Mouse (Mus musculus) heart, embryonic 15.5 days (tissue): ENCODE data around the gene Prr7. TPM values are rescaled to one million over a fixed set of nuclear protein-coding genes. Genes with fewer than 3 reads are reported as not detected.
"Not testable (repeated sequence)": the region's sequence is repeated elsewhere in the genome, so short reads cannot be mapped to it uniquely, and the experiment has no call there.

Experiments
- ATAC-seq: fragments of 200-750 bp; cut with Nextera tagmentation; replicated peaks from 2 replicates; pipeline ENCODE4 v1.8.0; 2017; ENCODE audit warnings: low read depth, moderate TSS enrichment; ENCODE audit not compliant: insufficient number of reproducible peaks, insufficient read depth, low FRiP score
- H3K27ac ChIP-seq: fragments of 300-500 bp; sonication (generic); 2 replicates; pipeline ENCODE4 v1.5.1; 2015; ENCODE audit warnings: mild to moderate bottlenecking, inconsistent platforms
- H3K27me3 ChIP-seq: fragments of 300-500 bp; sonication (generic); 2 replicates; pipeline ENCODE4 v1.6.1; 2015; ENCODE audit warnings: inconsistent platforms
- H3K36me3 ChIP-seq: fragments of 300-500 bp; sonication (generic); 2 replicates; pipeline ENCODE4 v1.6.1; 2015; ENCODE audit warnings: mild to moderate bottlenecking, inconsistent platforms
- H3K4me1 ChIP-seq: fragments of 300-500 bp; sonication (generic); replicated peaks from 2 replicates; pipeline ENCODE4 v1.6.1; 2015; ENCODE audit warnings: inconsistent platforms
- H3K4me2 ChIP-seq: fragments of 300-500 bp; sonication (generic); 2 replicates; pipeline ENCODE4 v1.6.1; 2015; ENCODE audit warnings: inconsistent platforms, mild to moderate bottlenecking, moderate library complexity
- H3K4me3 ChIP-seq: fragments of 300-500 bp; sonication (generic); 2 replicates; pipeline ENCODE4 v1.5.1; 2015; ENCODE audit warnings: mild to moderate bottlenecking, inconsistent platforms
- H3K9ac ChIP-seq: fragments of 300-500 bp; sonication (generic); 2 replicates; pipeline ENCODE4 v1.6.1; 2015; ENCODE audit warnings: mild to moderate bottlenecking, inconsistent platforms
- H3K9me3 ChIP-seq: fragments of 300-500 bp; sonication (generic); replicated peaks from 2 replicates; pipeline ENCODE4 v1.6.1; 2016; ENCODE audit warnings: inconsistent platforms
- WGBS: fragments of 180-500 bp; shearing (Covaris S2); methylation state at CpG from one replicate; pipeline ENCODE4 v1.1.7; 2015; ENCODE audit warnings: mixed read lengths; 5-methylcytosine and 5-hydroxymethylcytosine counted together
- polyA plus RNA-seq: library from polyadenylated mRNA; unstranded; fragments of >200 nt; fragmentation: Nextera tagmentation; extraction: Ambion mirVana; gene quantifications from 2 replicates; pipeline ENCODE4 v1.2.1, GENCODE M21; 2015

The Prr7 gene
- polyA plus RNA-seq, 1 experiment from 2014 or later = 0.18 TPM

GRCm38 (mm10) chr13:55431889-55432685 is 32.0 kb upstream of the Prr7 start:
- Histone ChIP-seq H3K4me3 (no peak overlapping the region), H3K4me1 (no peaks in the 10 kb centered on the region), H3K9me3 (no peaks in the 10 kb centered on the region), H3K27me3 (no peaks in the 10 kb centered on the region; the same call in 1 of the 2 replicates), H3K4me2 (no peak overlapping the region), H3K36me3 (no peaks in the 10 kb centered on the region), H3K27ac (no peak overlapping the region), H3K9ac (no peak overlapping the region)
- 58% methylated on average over 10 of the region's 10 CpGs for WGBS
- ATAC-seq = no peak

- WGBS = 81% methylated on average over 15 of the region's 15 CpGs
- H3K27me3 ChIP-seq, H3K4me1 ChIP-seq, H3K27ac ChIP-seq, H3K4me3 ChIP-seq, H3K9ac ChIP-seq, H3K36me3 ChIP-seq, ATAC-seq, H3K4me2 ChIP-seq, H3K9me3 ChIP-seq: not testable (repeated sequence)
These were observed 26.9 kb upstream of the Prr7 start for GRCm38 (mm10) chr13:55437111-55437629.

- no peak for ATAC-seq
- 36% methylated on average over 9 of the region's 9 CpGs for WGBS
- Histone ChIP-seq H3K4me2 (peak overlapping the region; percentile 86), H3K4me3 (peak overlapping the region; percentile 80), H3K27ac (peak overlapping the region; percentile 97), H3K9me3 (no peaks in the 10 kb centered on the region), H3K27me3 (no peaks in the 10 kb centered on the region), H3K4me1 (peaks cover 31% of the 10 kb centered on the region), H3K9ac (peak overlapping the region; percentile 52), H3K36me3 (no peaks in the 10 kb centered on the region)
These were observed 20.2 kb upstream of the Prr7 start for GRCm38 (mm10) chr13:55443799-55444285.

- H3K4me1 ChIP-seq = peaks cover 36% of the 10 kb centered on the region
- peak overlapping the region; percentile 52 for H3K9ac ChIP-seq
- no peaks in the 10 kb centered on the region for H3K9me3 ChIP-seq
- no peaks in the 10 kb centered on the region for H3K27me3 ChIP-seq
- under 1% methylated on average over 33 of the region's 33 CpGs for WGBS
- H3K27ac ChIP-seq = peak overlapping the region; percentile 97
- peak; percentile 62 for ATAC-seq
- H3K4me3 ChIP-seq = peak overlapping the region; percentile 80
- H3K4me2 ChIP-seq = peak overlapping the region; percentile 86
- no peaks in the 10 kb centered on the region for H3K36me3 ChIP-seq
These were observed 19.7 kb upstream of the Prr7 start for GRCm38 (mm10) chr13:55444286-55444936.

- Histone ChIP-seq H3K36me3 (no peaks in the 10 kb centered on the region), H3K9ac (peak within 1 kb of the TSS; percentile 96), H3K4me3 (peak within 1 kb of the TSS; percentile 80), H3K9me3 (no peaks in the 10 kb centered on the region), H3K4me2 (peak within 1 kb of the TSS; percentile 86), H3K27ac (peak within 1 kb of the TSS; percentile 97), H3K27me3 (no peaks in the 10 kb centered on the region), H3K4me1 (peaks cover 42% of the 10 kb centered on the region)
- under 1% methylated on average over 35 of the region's 35 CpGs for WGBS
- peak; percentile 97 for ATAC-seq
These were observed 19.1 kb upstream of the Prr7 start, which contains the start of gene Grk6 for GRCm38 (mm10) chr13:55444937-55445315. Gene Grk6 (plus strand): TSS chr13:55445072.

- H3K27me3 ChIP-seq = no peaks in the 10 kb centered on the region
- peak overlapping the region; percentile 96 for H3K9ac ChIP-seq
- no peaks in the 10 kb centered on the region for H3K9me3 ChIP-seq
- ATAC-seq = no peak
- peaks cover 48% of the 10 kb centered on the region for H3K4me1 ChIP-seq
- H3K27ac ChIP-seq = peak overlapping the region; percentile 97
- H3K36me3 ChIP-seq = peaks cover under 1% of the 10 kb centered on the region; the same call in 1 of the 2 replicates
- H3K4me3 ChIP-seq = peak overlapping the region; percentile 80
- H3K4me2 ChIP-seq = peak overlapping the region; percentile 86
- WGBS = under 1% methylated on average over 51 of the region's 66 CpGs
These were observed 18.5 kb upstream of the Prr7 start for GRCm38 (mm10) chr13:55445361-55446091.

GRCm38 (mm10) chr13:55446483-55447105 is 17.5 kb upstream of the Prr7 start:
- H3K4me3 ChIP-seq = peak overlapping the region; percentile 80
- no peaks in the 10 kb centered on the region for H3K9me3 ChIP-seq
- H3K9ac ChIP-seq = no peak overlapping the region
- peak overlapping the region; percentile 86 for H3K4me2 ChIP-seq
- no peak for ATAC-seq
- 62% methylated on average over 6 of the region's 6 CpGs for WGBS
- no peaks in the 10 kb centered on the region for H3K27me3 ChIP-seq
- H3K36me3 ChIP-seq = peaks cover 7% of the 10 kb centered on the region
- peaks cover 55% of the 10 kb centered on the region for H3K4me1 ChIP-seq
- H3K27ac ChIP-seq = no peak overlapping the region

- Histone ChIP-seq H3K27me3 (no peaks in the 10 kb centered on the region), H3K4me1 (peaks cover 62% of the 10 kb centered on the region), H3K4me2 (no peak overlapping the region), H3K36me3 (peaks cover 16% of the 10 kb centered on the region), H3K9ac (no peak overlapping the region), H3K27ac (no peak overlapping the region), H3K4me3 (no peak overlapping the region), H3K9me3 (no peaks in the 10 kb centered on the region)
- ATAC-seq = no peak
- 54% methylated on average over 3 of the region's 3 CpGs for whole genome bisulfite sequencing
These were observed 16.5 kb upstream of the Prr7 start for GRCm38 (mm10) chr13:55447543-55447943.

GRCm38 (mm10) chr13:55448131-55448530 is 15.9 kb upstream of the Prr7 start:
- Histone ChIP-seq H3K27me3 (no peaks in the 10 kb centered on the region), H3K9me3 (no peaks in the 10 kb centered on the region), H3K4me3 (no peak overlapping the region), H3K4me2 (no peak overlapping the region), H3K27ac (no peak overlapping the region), H3K9ac (no peak overlapping the region), H3K4me1 (peaks cover 62% of the 10 kb centered on the region), H3K36me3 (peaks cover 22% of the 10 kb centered on the region)
- WGBS = 92% methylated on average over 5 of the region's 5 CpGs
- no peak for ATAC-seq

- no peak overlapping the region for H3K4me2 ChIP-seq
- ATAC-seq = no peak
- H3K27ac ChIP-seq = no peak overlapping the region
- peaks cover 57% of the 10 kb centered on the region for H3K4me1 ChIP-seq
- no peak overlapping the region for H3K4me3 ChIP-seq
- peaks cover 30% of the 10 kb centered on the region for H3K36me3 ChIP-seq
- WGBS = 85% methylated on average over 9 of the region's 9 CpGs
- H3K9ac ChIP-seq = no peak overlapping the region
- H3K27me3 ChIP-seq = no peaks in the 10 kb centered on the region
- no peaks in the 10 kb centered on the region for H3K9me3 ChIP-seq
These were observed 14.9 kb upstream of the Prr7 start for GRCm38 (mm10) chr13:55449205-55449604.
